Mouse (Mus musculus): ENCODE data around the gene Sar1b. TPM values are rescaled to one million over a fixed set of nuclear protein-coding genes. Genes with fewer than 3 reads are reported as not detected.
A peak's percentile ranks its signal among the peaks of the same experiment; 100 is the strongest.
"Not testable (repeated sequence)": the region's sequence is repeated elsewhere in the genome, so short reads cannot be mapped to it uniquely, and the experiment has no call there.

The Sar1b gene
- polyA plus RNA-seq (2016; fragmentation: Nextera tagmentation; extraction: Ambion mirVana), result 91.6 and 93.1 TPM in 2 replicates

- 2% methylated on average over 30 of the region's 30 CpGs for WGBS
- Histone ChIP-seq H3K27ac (no peak within 1 kb of the TSS), H3K27me3 (no peaks in the 10 kb centered on the region; the same call in 1 of the 2 replicates), H3K9ac (peak within 1 kb of the TSS; percentile 77), H3K4me1 (peaks cover 8% of the 10 kb centered on the region; the same call in 1 of the 2 replicates), H3K4me3 (peak within 1 kb of the TSS; percentile 80), H3K36me3 (no peaks in the 10 kb centered on the region), H3K4me2 (replicated peaks) (peak within 1 kb of the TSS; percentile 90), H3K9me3 (no peaks in the 10 kb centered on the region)
- peak; percentile 81 for ATAC-seq (ENCODE audit: insufficient number of reproducible peaks, insufficient read depth, low FRiP score, low TSS enrichment)
Observed at GRCm38 (mm10) chr11:51763213-51763907, at the start of gene Sar1b, which contains the start of gene Sec24a. Gene Sar1b, plus strand, starts transcription at chr11:51763687. Gene Sec24a, minus strand, starts transcription at chr11:51763634.

- Histone ChIP-seq H3K27ac (no peak overlapping the region), H3K4me1 (no peaks in the 10 kb centered on the region), H3K4me2 (replicated peaks) (no peak overlapping the region), H3K36me3 (peaks cover 67% of the 10 kb centered on the region), H3K27me3 (no peaks in the 10 kb centered on the region), H3K4me3 (no peak overlapping the region), H3K9ac (no peak overlapping the region), H3K9me3 (no peaks in the 10 kb centered on the region)
- 92% methylated on average over 11 of the region's 11 CpGs for WGBS
- ATAC-seq (ENCODE audit: insufficient number of reproducible peaks, insufficient read depth, low FRiP score, low TSS enrichment), result no peak
Observed at GRCm38 (mm10) chr11:51721066-51721465, 42.4 kb upstream of the Sar1b start.

GRCm38 (mm10) chr11:51732883-51733282 lies 30.6 kb upstream of the Sar1b start:
- peaks cover 38% of the 10 kb centered on the region for H3K36me3 ChIP-seq
- 71% methylated on average over 1 of the region's 1 CpGs for WGBS

GRCm38 (mm10) chr11:51734218-51734617 lies 29.3 kb upstream of the Sar1b start:
- peaks cover 38% of the 10 kb centered on the region for H3K36me3 ChIP-seq
- not testable (repeated sequence) for H3K4me1 ChIP-seq; H3K27ac ChIP-seq; H3K27me3 ChIP-seq; H3K4me3 ChIP-seq; H3K9me3 ChIP-seq; H3K4me2 ChIP-seq (replicated peaks); ATAC-seq (ENCODE audit: insufficient number of reproducible peaks, insufficient read depth, low FRiP score, low TSS enrichment); H3K9ac ChIP-seq
- 96% methylated on average over 13 of the region's 13 CpGs for WGBS

More at GRCm38 (mm10) chr11:51732883-51733282, 30.6 kb upstream of the Sar1b start:
- no peaks in the 10 kb centered on the region for H3K4me1 ChIP-seq
- no peak for ATAC-seq (ENCODE audit: insufficient number of reproducible peaks, insufficient read depth, low FRiP score, low TSS enrichment)
- H3K9ac ChIP-seq, result no peak overlapping the region
- no peak overlapping the region for H3K27ac ChIP-seq
- no peak overlapping the region for H3K4me2 ChIP-seq (replicated peaks)
- no peaks in the 10 kb centered on the region for H3K27me3 ChIP-seq
- no peak overlapping the region for H3K4me3 ChIP-seq
- no peaks in the 10 kb centered on the region for H3K9me3 ChIP-seq

DNA sequence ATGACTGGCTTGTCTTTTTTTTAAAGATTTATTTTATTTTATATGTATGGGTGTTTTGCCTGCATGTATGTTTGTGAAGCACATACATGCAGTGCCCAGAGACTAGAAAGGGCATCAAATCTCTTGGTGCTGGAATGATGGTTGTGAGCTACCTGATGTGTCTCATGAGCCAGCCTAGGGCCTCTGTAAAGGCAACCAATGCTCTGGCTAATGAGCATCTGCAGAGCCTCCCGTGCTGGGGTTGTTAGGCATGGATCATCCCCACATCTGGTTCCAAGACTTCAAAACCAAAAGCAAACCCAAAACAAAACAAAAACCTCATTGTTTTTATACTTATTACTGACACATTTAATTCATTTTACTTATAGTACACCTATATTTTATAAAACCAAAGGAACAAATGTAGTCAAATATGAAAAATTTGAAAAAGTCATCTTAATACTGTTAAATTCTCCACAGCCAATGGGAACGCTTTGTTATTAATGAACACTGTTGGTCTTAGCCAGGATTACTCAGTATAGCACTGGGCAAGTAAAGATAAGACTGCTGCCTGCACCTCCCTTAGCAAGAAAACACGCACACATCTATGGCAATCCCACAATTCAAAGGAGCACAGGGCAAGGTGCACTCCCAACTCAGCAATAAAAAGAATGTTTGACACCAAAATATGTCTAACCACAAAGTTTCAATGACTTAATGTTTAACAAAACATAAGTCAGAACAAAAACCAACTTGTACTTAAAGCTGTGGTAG lies 24.7 kb upstream of the Sar1b start:
- ATAC-seq (ENCODE audit: insufficient number of reproducible peaks, insufficient read depth, low FRiP score, low TSS enrichment), result no peak
- Histone ChIP-seq H3K4me2 (replicated peaks) (no peak overlapping the region), H3K9ac (no peak overlapping the region), H3K36me3 (peaks cover 50% of the 10 kb centered on the region), H3K4me1 (no peaks in the 10 kb centered on the region), H3K27ac (no peak overlapping the region), H3K9me3 (no peaks in the 10 kb centered on the region), H3K27me3 (no peaks in the 10 kb centered on the region), H3K4me3 (no peak overlapping the region)
- 85% methylated on average over 3 of the region's 3 CpGs for WGBS

- Histone ChIP-seq H3K4me2 (replicated peaks) (no peak overlapping the region), H3K4me1 (no peaks in the 10 kb centered on the region), H3K36me3 (peaks cover 44% of the 10 kb centered on the region), H3K4me3 (no peak overlapping the region), H3K27ac (no peak overlapping the region), H3K9ac (no peak overlapping the region), H3K9me3 (no peaks in the 10 kb centered on the region), H3K27me3 (no peaks in the 10 kb centered on the region)
- no peak for ATAC-seq (ENCODE audit: insufficient number of reproducible peaks, insufficient read depth, low FRiP score, low TSS enrichment)
- 94% methylated on average over 3 of the region's 3 CpGs for WGBS
Observed at GRCm38 (mm10) chr11:51740701-51741100, 22.8 kb upstream of the Sar1b start.

DNA sequence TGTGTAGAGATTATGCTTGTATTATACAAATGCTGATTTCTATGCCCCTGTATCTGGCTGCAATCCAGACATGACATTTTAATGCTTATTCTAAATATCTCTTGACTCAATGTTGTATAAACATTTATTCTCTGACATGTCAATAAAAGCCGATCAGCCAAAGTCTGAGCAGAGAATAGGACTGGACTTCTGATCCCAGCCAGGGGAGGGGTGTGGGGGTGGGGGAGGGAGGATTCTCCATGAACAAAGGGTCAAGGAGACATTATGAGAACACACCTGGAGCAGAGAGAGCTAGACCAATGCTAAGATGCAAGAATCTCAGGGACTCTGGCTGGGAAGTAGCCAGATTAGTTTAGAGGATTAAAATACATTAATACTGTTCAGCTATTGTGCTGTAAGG lies 17.4 kb upstream of the Sar1b start:
- Histone ChIP-seq H3K4me3 (no peak overlapping the region), H3K4me2 (replicated peaks) (no peak overlapping the region), H3K4me1 (no peaks in the 10 kb centered on the region), H3K9ac (no peak overlapping the region), H3K27me3 (no peaks in the 10 kb centered on the region), H3K27ac (no peak overlapping the region), H3K36me3 (peaks cover 34% of the 10 kb centered on the region), H3K9me3 (no peaks in the 10 kb centered on the region)
- WGBS, result 89% methylated on average over 1 of the region's 1 CpGs
- ATAC-seq (ENCODE audit: insufficient number of reproducible peaks, insufficient read depth, low FRiP score, low TSS enrichment), result no peak

GRCm38 (mm10) chr11:51751623-51752225 lies 11.8 kb upstream of the Sar1b start:
- H3K27me3 ChIP-seq; H3K4me2 ChIP-seq (replicated peaks); H3K36me3 ChIP-seq; H3K9me3 ChIP-seq; ATAC-seq (ENCODE audit: insufficient number of reproducible peaks, insufficient read depth, low FRiP score, low TSS enrichment); H3K4me3 ChIP-seq; H3K27ac ChIP-seq; H3K9ac ChIP-seq: not testable (repeated sequence)
- peaks cover 12% of the 10 kb centered on the region for H3K4me1 ChIP-seq
- WGBS, result 79% methylated on average over 6 of the region's 6 CpGs

- H3K36me3 ChIP-seq, result no peaks in the 10 kb centered on the region
- peak overlapping the region; percentile 87 for H3K4me2 ChIP-seq (replicated peaks)
- H3K27ac ChIP-seq, result peak overlapping the region; percentile 61
- H3K9ac ChIP-seq, result peak overlapping the region; percentile 97
- WGBS, result under 1% methylated on average over 46 of the region's 46 CpGs
- peaks cover 12% of the 10 kb centered on the region for H3K4me1 ChIP-seq
- H3K9me3 ChIP-seq, result no peaks in the 10 kb centered on the region
- ATAC-seq (ENCODE audit: insufficient number of reproducible peaks, insufficient read depth, low FRiP score, low TSS enrichment), result peak; percentile 74
- peak overlapping the region; percentile 98 for H3K4me3 ChIP-seq
- no peaks in the 10 kb centered on the region; the same call in 1 of the 2 replicates for H3K27me3 ChIP-seq
Observed at GRCm38 (mm10) chr11:51755621-51756311, 7.7 kb upstream of the Sar1b start.

- WGBS, result under 1% methylated on average over 41 of the region's 41 CpGs
- H3K9ac ChIP-seq, result peak overlapping the region; percentile 97
- peak overlapping the region; percentile 87 for H3K4me2 ChIP-seq (replicated peaks)
- H3K27ac ChIP-seq, result peak overlapping the region; percentile 61
- H3K27me3 ChIP-seq, result no peaks in the 10 kb centered on the region; the same call in 1 of the 2 replicates
- H3K4me3 ChIP-seq, result peak overlapping the region; percentile 98
- peaks cover 12% of the 10 kb centered on the region for H3K4me1 ChIP-seq
- H3K36me3 ChIP-seq, result no peaks in the 10 kb centered on the region
- peak; percentile 94 for ATAC-seq (ENCODE audit: insufficient number of reproducible peaks, insufficient read depth, low FRiP score, low TSS enrichment)
- H3K9me3 ChIP-seq, result no peaks in the 10 kb centered on the region
Observed at GRCm38 (mm10) chr11:51756352-51756771, 7.1 kb upstream of the Sar1b start.

GRCm38 (mm10) chr11:51757023-51757422 lies 6.5 kb upstream of the Sar1b start:
- H3K9ac ChIP-seq, result peak overlapping the region; percentile 97; the same call in 1 of the 2 replicates
- H3K4me2 ChIP-seq (replicated peaks), result peak overlapping the region; percentile 87
- H3K36me3 ChIP-seq, result no peaks in the 10 kb centered on the region
- WGBS, result 79% methylated on average over 11 of the region's 11 CpGs
- peak overlapping the region; percentile 98 for H3K4me3 ChIP-seq
- no peak overlapping the region for H3K27ac ChIP-seq
- no peaks in the 10 kb centered on the region for H3K9me3 ChIP-seq
- H3K4me1 ChIP-seq, result peaks cover 12% of the 10 kb centered on the region
- no peaks in the 10 kb centered on the region; the same call in 1 of the 2 replicates for H3K27me3 ChIP-seq
- ATAC-seq (ENCODE audit: insufficient number of reproducible peaks, insufficient read depth, low FRiP score, low TSS enrichment), result no peak

Measured in embryonic facial prominence, embryonic 12.5 days (tissue).